Mouse (Mus musculus): ENCODE data around the gene Agrp. TPM values are rescaled to one million over a fixed set of nuclear protein-coding genes. Genes with fewer than 3 reads are reported as not detected.

Gene Agrp
- polyA plus RNA-seq, 1 experiment from 2014 or later = 1.1 TPM

DNA sequence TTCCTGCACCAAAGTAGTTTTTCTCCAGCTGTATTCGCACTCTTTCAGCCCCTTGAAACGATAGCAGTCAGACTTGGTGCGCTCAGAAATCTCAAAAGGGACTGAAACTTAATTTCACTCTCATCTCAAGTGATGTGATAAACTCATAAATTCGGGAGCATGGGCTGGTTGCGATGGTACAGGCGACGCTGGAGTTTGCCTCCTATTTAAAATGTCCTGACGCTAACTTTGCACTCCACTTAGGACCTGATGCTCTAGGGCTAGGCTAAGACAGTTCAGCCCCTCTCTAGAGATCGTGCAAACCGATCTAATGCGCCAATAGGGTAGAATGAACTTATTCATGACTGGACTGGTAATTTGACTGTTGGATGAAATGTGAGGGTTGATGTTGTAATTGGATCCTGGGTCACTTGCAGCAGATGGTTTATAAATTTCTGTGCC lies 428 bp upstream of the Agrp start:
- Histone ChIP-seq H3K36me3 (no peaks in the 10 kb centered on the region), H3K4me1 (peaks cover 19% of the 10 kb centered on the region), H3K27ac (peak overlapping the region; percentile 100), H3K4me2 (peak overlapping the region; percentile 73), H3K27me3 (replicated peaks) (no peaks in the 10 kb centered on the region), H3K9ac (peak overlapping the region; percentile 97), H3K4me3 (replicated peaks) (peak overlapping the region; percentile 89), H3K9me3 (no peaks in the 10 kb centered on the region)
- ATAC-seq (ENCODE audit: insufficient read depth, low FRiP score, low read depth) = no peak
- under 1% methylated on average over 11 of the region's 11 CpGs for WGBS

DNA sequence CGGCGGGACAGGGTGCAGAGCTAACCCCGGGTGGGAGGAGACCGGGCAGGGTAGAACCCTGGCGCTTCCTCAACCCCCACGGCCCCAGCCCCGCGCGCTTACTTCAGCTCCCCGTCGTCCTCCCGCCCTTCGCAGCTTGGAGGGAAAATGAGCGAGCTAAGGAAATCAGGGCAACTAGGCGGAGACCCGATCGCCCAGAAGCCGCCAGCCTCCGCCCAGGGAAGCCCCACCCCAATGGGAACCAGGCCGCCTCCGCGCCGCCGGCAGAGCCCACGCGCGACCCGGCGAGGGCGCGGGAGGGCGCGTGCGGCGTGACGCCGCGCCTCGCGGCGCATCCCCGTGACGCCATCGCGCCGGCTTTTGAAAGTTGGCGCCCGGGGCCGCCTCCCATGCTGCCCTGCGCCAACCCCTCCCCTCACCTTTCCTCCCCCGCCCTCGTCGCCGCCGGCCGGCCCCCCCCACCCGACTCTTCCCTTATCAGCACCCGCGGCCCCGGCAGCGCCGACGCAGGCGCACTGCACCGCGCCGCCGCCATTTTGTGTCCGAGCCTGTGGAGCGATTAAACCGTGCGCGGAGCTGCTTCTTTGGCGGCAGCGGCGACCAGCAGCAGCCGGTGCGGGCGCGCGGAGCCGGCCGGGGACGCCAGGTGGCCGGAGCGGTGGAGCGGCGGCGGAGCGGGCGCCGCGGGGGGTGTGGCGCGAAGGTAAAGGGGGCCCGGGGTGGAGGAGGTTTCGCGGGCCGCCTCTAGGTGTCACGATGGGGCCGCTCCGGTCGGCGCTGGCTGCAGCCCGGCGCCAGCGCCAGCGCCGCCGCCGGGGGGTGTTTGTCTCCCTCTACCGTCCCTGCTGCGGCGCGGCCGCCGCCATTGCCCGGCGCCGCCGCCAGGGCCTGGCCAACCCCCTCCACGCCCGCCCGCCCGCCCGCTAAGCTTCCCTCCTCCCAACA lies 903 bp downstream of the Agrp start, which contains the start of gene Ctcf:
Gene Ctcf, plus strand, starts transcription at position 551 of the 945 bp plus-strand sequence.
- peak within 1 kb of the TSS; percentile 92 for H3K4me2 ChIP-seq
- H3K4me1 ChIP-seq = peaks cover 19% of the 10 kb centered on the region
- no peaks in the 10 kb centered on the region for H3K36me3 ChIP-seq
- under 1% methylated on average over 104 of the region's 126 CpGs for WGBS
- H3K27ac ChIP-seq = peak within 1 kb of the TSS; percentile 100
- no peaks in the 10 kb centered on the region for H3K27me3 ChIP-seq (replicated peaks)
- H3K9me3 ChIP-seq = no peaks in the 10 kb centered on the region
- peak; percentile 94 for ATAC-seq (ENCODE audit: insufficient read depth, low FRiP score, low read depth)
- peak within 1 kb of the TSS; percentile 89 for H3K4me3 ChIP-seq (replicated peaks)
- peak within 1 kb of the TSS; percentile 97 for H3K9ac ChIP-seq

DNA sequence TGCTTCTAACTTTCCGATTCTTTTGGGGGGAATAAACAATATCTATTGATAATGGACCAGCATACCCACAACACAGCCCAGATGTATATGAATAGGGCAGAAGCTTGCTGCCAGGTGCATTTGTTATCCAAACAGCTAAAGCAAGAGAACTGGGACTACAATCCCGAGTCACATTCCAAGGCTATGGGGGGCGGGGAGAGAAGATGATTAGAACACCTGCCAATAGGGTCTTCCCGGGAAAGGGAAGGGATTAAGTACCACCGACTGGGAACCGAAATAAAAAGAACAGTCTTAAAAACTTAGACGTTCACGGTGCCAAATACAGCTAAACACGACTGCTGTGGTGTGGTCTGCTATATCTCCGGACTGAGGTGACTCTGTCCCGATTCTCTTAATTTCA lies 1.7 kb downstream of the Agrp start:
- Histone ChIP-seq H3K9me3 (no peaks in the 10 kb centered on the region), H3K4me2 (peak overlapping the region; percentile 92), H3K4me1 (peaks cover 19% of the 10 kb centered on the region), H3K27me3 (replicated peaks) (no peaks in the 10 kb centered on the region), H3K36me3 (no peaks in the 10 kb centered on the region), H3K9ac (peak overlapping the region; percentile 54), H3K4me3 (replicated peaks) (peak overlapping the region; percentile 89), H3K27ac (peak overlapping the region; percentile 100)
- no peak for ATAC-seq (ENCODE audit: insufficient read depth, low FRiP score, low read depth)
- WGBS = 2% methylated on average over 11 of the region's 11 CpGs

DNA sequence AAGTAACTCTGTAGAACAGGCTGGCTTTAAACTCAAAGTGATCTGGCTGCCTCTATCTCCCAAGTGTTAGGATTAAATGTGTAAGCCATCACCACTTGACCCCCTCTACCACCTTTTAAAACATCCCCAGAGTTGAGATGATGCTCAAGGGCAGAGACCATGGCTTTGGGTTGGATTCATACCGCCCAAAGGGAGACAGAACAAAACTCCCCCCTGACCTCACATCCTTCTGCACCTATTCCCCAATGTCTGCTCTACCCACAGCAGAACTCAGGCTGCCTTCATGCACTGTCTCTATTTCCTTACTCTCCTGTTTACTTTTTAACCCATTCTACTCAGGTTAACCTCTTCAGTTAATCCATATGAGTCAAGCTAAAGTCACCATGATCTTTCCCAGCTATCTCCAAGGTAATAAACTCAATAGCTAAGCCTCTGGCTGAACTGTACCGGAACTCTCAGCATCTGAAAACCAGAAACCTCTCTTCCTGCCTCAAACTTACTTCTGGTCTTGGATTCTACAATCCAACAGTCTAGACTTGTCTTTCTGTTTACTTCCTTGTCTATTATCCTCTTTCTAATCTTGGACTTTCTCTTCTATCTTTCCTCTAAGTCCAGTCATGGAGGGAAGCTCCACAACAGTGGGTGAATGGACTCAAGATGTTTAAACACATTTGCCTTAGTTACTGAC lies 2.3 kb downstream of the Agrp start:
- no peak overlapping the region for H3K9ac ChIP-seq

DNA sequence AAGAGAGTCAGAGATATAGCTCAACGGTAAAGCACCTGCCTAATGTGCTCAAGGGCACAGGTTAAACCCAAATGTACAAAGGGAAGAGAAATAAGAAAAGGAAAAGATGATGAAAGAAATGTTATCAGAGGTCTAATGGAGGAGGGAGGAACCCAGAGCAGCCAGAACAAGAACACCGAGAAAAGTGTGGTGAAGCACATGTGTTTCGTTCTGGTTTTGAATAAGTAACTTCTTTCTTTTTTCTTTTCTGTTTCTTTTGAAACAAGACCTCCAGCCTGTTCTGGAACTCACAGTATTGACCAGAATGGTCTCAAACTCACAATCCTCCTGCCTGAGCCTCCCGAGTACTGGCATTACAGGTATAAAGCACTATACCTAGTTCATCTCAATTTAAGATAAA lies 7.9 kb downstream of the Agrp start:
- H3K27me3 ChIP-seq (replicated peaks) = no peaks in the 10 kb centered on the region
- no peak overlapping the region for H3K27ac ChIP-seq
- no peak overlapping the region for H3K9ac ChIP-seq

More for the DNA sequence above, 2.3 kb downstream of the Agrp start:
- ATAC-seq (ENCODE audit: insufficient read depth, low FRiP score, low read depth) = no peak
- WGBS = 76% methylated on average over 2 of the region's 2 CpGs
- peaks cover 19% of the 10 kb centered on the region for H3K4me1 ChIP-seq
- H3K9me3 ChIP-seq = no peaks in the 10 kb centered on the region
- H3K27ac ChIP-seq = no peak overlapping the region
- peak overlapping the region; percentile 92 for H3K4me2 ChIP-seq
- H3K27me3 ChIP-seq (replicated peaks) = no peaks in the 10 kb centered on the region
- no peaks in the 10 kb centered on the region for H3K36me3 ChIP-seq
- H3K4me3 ChIP-seq (replicated peaks) = peak overlapping the region; percentile 89

DNA sequence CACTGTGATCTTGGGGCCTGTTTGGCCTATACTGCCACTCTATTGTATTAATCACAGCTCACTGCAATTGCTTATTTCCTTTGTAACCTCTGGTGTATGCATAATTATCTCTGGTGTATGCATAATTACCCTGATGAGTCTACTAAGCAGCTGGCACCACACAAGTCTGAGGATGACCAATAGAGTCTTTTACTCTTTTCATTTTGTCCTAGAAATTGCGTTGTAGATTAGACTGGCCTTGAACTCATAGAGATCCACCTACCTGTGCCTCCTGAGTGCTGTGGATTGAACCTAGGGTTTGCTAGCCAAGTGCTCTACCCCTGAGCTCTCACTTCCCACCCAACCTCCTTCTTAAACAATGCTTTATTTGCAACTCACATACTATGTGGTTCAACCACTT lies 11.1 kb downstream of the Agrp start:
- H3K27me3 ChIP-seq (replicated peaks) = no peaks in the 10 kb centered on the region
- no peak overlapping the region for H3K4me3 ChIP-seq (replicated peaks)
- no peak for ATAC-seq (ENCODE audit: insufficient read depth, low FRiP score, low read depth)
- no peaks in the 10 kb centered on the region for H3K9me3 ChIP-seq
- H3K4me1 ChIP-seq = peaks cover 16% of the 10 kb centered on the region
- 0 out of 2 replicates have a peak, but pooled peaks cover 2% of the 10 kb centered on the region for H3K36me3 ChIP-seq
- no peak overlapping the region for H3K4me2 ChIP-seq
- 79% methylated on average over 1 of the region's 1 CpGs for WGBS
- no peak overlapping the region for H3K27ac ChIP-seq
- H3K9ac ChIP-seq = no peak overlapping the region

More for the DNA sequence above, 7.9 kb downstream of the Agrp start:
- ATAC-seq (ENCODE audit: insufficient read depth, low FRiP score, low read depth) = no peak
- Histone ChIP-seq H3K4me1 (no peaks in the 10 kb centered on the region), H3K36me3 (no peaks in the 10 kb centered on the region), H3K4me3 (replicated peaks) (no peak overlapping the region), H3K9me3 (no peaks in the 10 kb centered on the region), H3K4me2 (no peak overlapping the region)
- WGBS = 84% methylated on average over 4 of the region's 4 CpGs

DNA sequence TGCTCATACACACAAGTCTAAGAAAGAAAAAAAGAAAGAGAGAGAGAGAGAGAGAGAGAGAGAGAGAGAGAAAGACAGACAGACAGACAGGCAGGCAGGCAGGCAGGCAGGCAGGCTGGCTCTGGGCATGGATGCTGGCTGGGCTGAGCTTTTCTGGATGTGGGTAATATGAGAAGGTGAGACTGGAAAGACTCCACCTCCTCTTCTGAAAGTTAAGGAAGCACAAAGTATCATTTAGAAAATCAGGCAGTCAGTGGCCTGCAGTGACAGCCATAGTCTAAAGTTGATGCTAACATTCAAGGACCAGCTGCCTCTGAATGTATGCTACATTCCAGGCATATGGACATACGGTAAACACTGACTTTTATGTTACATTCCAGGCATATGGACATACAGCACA lies 12.4 kb downstream of the Agrp start:
- Histone ChIP-seq H3K27ac (no peak overlapping the region), H3K4me1 (peaks cover 16% of the 10 kb centered on the region), H3K27me3 (replicated peaks) (no peaks in the 10 kb centered on the region), H3K9ac (no peak overlapping the region), H3K9me3 (no peaks in the 10 kb centered on the region), H3K4me3 (replicated peaks) (no peak overlapping the region), H3K4me2 (no peak overlapping the region), H3K36me3 (peaks cover 13% of the 10 kb centered on the region; the same call in 1 of the 2 replicates)
- WGBS = 19% methylated on average over 1 of the region's 1 CpGs
- ATAC-seq (ENCODE audit: insufficient read depth, low FRiP score, low read depth) = no peak

DNA sequence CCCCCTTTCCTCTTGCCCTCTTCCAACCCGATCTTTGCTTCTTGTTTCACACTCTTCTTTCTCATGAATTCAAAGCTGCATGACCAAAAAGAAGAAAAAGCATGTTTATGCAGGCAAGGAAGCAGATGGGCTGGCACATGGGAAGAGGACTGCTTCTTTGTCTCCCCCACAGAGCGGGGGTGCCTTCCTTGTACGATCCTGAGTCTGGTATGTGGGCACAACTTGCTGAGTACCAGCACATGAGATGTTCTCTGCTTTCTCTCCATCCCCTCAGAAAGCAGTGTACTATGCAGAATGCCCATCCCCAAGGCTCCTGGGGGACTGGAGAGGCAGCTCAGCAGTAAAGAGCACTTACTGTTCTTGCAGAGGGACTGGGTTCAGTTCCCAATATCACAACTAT lies 12.8 kb downstream of the Agrp start:
- no peaks in the 10 kb centered on the region for H3K9me3 ChIP-seq
- no peaks in the 10 kb centered on the region for H3K27me3 ChIP-seq (replicated peaks)
- no peak overlapping the region for H3K4me2 ChIP-seq
- H3K9ac ChIP-seq = no peak overlapping the region
- 63% methylated on average over 3 of the region's 3 CpGs for WGBS
- H3K27ac ChIP-seq = no peak overlapping the region
- no peak for ATAC-seq (ENCODE audit: insufficient read depth, low FRiP score, low read depth)
- H3K36me3 ChIP-seq = peaks cover 16% of the 10 kb centered on the region
- H3K4me1 ChIP-seq = peaks cover 16% of the 10 kb centered on the region
- no peak overlapping the region for H3K4me3 ChIP-seq (replicated peaks)

DNA sequence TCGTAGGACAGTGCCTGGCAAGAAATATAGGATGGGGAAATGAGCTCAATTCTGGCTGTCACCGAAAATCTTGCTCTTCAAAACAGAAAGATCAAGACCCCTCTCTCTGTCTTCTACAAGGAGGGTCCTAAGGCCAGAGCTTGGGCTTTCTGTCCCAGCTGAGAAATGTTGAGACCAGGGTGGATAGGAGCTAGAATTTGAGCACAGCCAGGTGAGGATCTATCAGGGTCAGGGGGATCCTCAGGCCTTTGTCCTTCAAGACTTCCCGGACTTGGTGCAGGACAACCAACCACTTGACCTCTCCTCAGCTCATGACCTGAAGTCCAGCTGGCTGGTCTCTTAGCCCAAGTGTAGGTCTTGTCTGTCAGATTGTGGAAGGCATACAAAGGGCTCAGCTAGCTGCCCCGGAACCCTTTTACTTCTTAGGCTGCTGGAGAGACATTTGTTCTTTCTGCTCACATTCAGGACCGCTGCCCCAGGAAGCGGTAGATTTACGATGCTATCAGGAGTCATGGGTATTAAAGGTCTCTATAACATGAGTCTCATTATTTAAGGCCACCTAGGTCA lies 13.4 kb downstream of the Agrp start:
- H3K4me2 ChIP-seq = no peak overlapping the region
- H3K9ac ChIP-seq = no peak overlapping the region
- 54% methylated on average over 7 of the region's 7 CpGs for WGBS
- no peaks in the 10 kb centered on the region for H3K9me3 ChIP-seq
- H3K27me3 ChIP-seq (replicated peaks) = no peaks in the 10 kb centered on the region
- H3K4me3 ChIP-seq (replicated peaks) = no peak overlapping the region
- no peak for ATAC-seq (ENCODE audit: insufficient read depth, low FRiP score, low read depth)
- H3K4me1 ChIP-seq = peaks cover 16% of the 10 kb centered on the region
- no peak overlapping the region; the same call in 1 of the 2 replicates for H3K27ac ChIP-seq
- H3K36me3 ChIP-seq = peaks cover 23% of the 10 kb centered on the region

DNA sequence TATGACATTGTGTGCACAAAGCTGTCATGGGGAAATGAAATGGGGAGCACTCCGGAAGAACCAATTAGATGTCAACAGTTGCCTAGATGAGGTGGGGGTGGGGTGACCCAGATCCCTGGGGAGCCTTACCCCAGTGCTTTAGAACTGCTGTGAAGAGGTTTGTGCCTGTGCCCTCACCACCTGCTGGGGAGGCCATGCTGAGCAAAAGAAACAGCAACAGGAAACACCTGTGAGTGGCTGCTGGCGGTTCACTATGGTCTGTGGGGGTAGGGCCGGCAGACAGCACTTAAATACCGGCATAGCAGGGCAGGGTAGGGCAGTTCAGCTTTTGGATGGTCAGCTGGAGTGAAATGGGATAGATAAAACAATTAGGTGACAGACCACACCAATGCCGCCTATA lies 14.1 kb downstream of the Agrp start:
- 37% methylated on average over 5 of the region's 5 CpGs for WGBS
- no peak for ATAC-seq (ENCODE audit: insufficient read depth, low FRiP score, low read depth)
- Histone ChIP-seq H3K27ac (peak overlapping the region; percentile 66; the same call in 1 of the 2 replicates), H3K36me3 (peaks cover 29% of the 10 kb centered on the region), H3K9me3 (no peaks in the 10 kb centered on the region), H3K27me3 (replicated peaks) (no peaks in the 10 kb centered on the region), H3K4me2 (0 out of 2 replicates have a peak overlapping the region, but pooled peaks have one; percentile 17), H3K4me1 (peaks cover 16% of the 10 kb centered on the region), H3K9ac (no peak overlapping the region), H3K4me3 (replicated peaks) (no peak overlapping the region)

DNA sequence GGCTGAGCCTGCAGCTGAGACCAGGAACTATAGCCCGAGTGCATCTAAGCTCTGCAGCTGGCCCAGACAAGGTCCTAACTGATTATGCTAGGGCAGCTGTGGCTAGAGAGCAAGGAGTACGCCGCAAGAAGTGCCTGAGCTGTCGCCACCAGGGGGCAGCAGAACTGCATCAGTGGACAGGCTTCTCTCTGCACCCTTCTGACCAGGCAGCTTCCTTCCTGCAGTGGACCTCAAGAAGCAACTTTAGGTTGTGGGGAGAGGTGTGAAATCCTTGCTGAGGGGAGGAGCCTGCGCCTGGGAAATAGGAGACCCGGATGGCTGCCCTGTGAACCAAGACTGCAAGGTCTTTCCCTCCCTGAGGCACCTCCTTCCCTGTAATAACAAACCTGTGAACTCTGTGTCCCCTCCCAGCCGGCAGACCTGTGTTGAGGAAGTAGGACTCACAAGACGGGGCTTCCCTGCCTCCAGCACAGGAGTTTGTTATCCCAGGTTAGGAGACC lies 14.7 kb downstream of the Agrp start:
- WGBS = 3% methylated on average over 8 of the region's 8 CpGs
- Histone ChIP-seq H3K9ac (no peak overlapping the region), H3K9me3 (no peaks in the 10 kb centered on the region), H3K4me3 (replicated peaks) (no peak overlapping the region), H3K27ac (peak overlapping the region; percentile 66), H3K36me3 (peaks cover 35% of the 10 kb centered on the region), H3K27me3 (replicated peaks) (no peaks in the 10 kb centered on the region), H3K4me2 (0 out of 2 replicates have a peak overlapping the region, but pooled peaks have one; percentile 17), H3K4me1 (peaks cover 16% of the 10 kb centered on the region)
- peak; percentile 89 for ATAC-seq (ENCODE audit: insufficient read depth, low FRiP score, low read depth)

All from stomach, embryonic 15.5 days (tissue).